Mouse (Mus musculus) embryonic facial prominence, embryonic 11.5 days (tissue): ENCODE data around the gene Mamdc4. TPM values are rescaled to one million over a fixed set of nuclear protein-coding genes. Genes with fewer than 3 reads are reported as not detected.
"Not testable (repeated sequence)": the region's sequence is repeated elsewhere in the genome, so short reads cannot be mapped to it uniquely, and the experiment has no call there.

Experiments used
- ATAC-seq: fragments of 200-750 bp; cut with Nextera tagmentation; replicated peaks from 2 replicates; pipeline ENCODE4 v1.8.0; 2017; ENCODE audit warnings: low read depth; ENCODE audit not compliant: insufficient number of reproducible peaks, low FRiP score, low TSS enrichment
- DNase-seq: peaks from one replicate; pipeline ENCODE4 v3.0.0-alpha.2; 2015; ENCODE audit warnings: low spot score
- H3K27ac ChIP-seq: fragments of 300-500 bp; sonication (generic); replicated peaks from 2 replicates; pipeline ENCODE4 v1.5.1; 2014; ENCODE audit warnings: mild to moderate bottlenecking, low read depth, low read length, control low read depth
- H3K27me3 ChIP-seq: fragments of 300-500 bp; sonication (generic); 2 replicates; pipeline ENCODE4 v1.6.1; 2014; ENCODE audit warnings: mild to moderate bottlenecking, low read length, moderate library complexity, mixed read lengths; ENCODE audit not compliant: control insufficient read depth, insufficient read depth
- H3K36me3 ChIP-seq: fragments of 300-500 bp; sonication (generic); replicated peaks from 2 replicates; pipeline ENCODE4 v1.6.1; 2014; ENCODE audit warnings: low read depth, mild to moderate bottlenecking, low read length, moderate library complexity, mixed read lengths; ENCODE audit not compliant: control insufficient read depth, insufficient read depth
- H3K4me1 ChIP-seq: fragments of 300-500 bp; sonication (generic); 2 replicates; pipeline ENCODE4 v1.6.1; 2014; ENCODE audit warnings: low read length, mixed read lengths; ENCODE audit not compliant: control insufficient read depth, insufficient read depth
- H3K4me2 ChIP-seq: fragments of 300-500 bp; sonication (generic); 2 replicates; pipeline ENCODE4 v1.6.1; 2014; ENCODE audit warnings: low read depth, mild to moderate bottlenecking, control low read depth, low read length, moderate library complexity
- H3K4me3 ChIP-seq: fragments of 300-500 bp; sonication (generic); 2 replicates; pipeline ENCODE4 v1.5.1; 2014; ENCODE audit warnings: low read depth, low read length, control low read depth
- H3K9ac ChIP-seq: fragments of 300-500 bp; sonication (generic); replicated peaks from 2 replicates; pipeline ENCODE4 v1.6.1; 2014; ENCODE audit warnings: mild to moderate bottlenecking, control low read depth, low read length
- H3K9me3 ChIP-seq: fragments of 300-500 bp; sonication (generic); replicated peaks from 2 replicates; pipeline ENCODE4 v1.6.1; 2016; ENCODE audit warnings: mild to moderate bottlenecking, low read length, inconsistent platforms, mixed read lengths; ENCODE audit not compliant: control insufficient read depth
- WGBS: fragments of 180-500 bp; shearing (Covaris S2); extraction: QIAGEN DNeasy Blood & Tissue Kit; methylation state at CpG from one replicate; pipeline ENCODE4 v1.1.7; 2014; 5-methylcytosine and 5-hydroxymethylcytosine counted together
- polyA plus RNA-seq: library from polyadenylated mRNA; unstranded; fragments of >200 nt; fragmentation: Nextera tagmentation; extraction: Ambion mirVana; gene quantifications from 2 replicates; pipeline ENCODE4 v1.2.1, GENCODE M21; 2014

The Mamdc4 gene
- polyA plus RNA-seq, 1 experiment from 2014 or later, result 1.2 TPM

DNA sequence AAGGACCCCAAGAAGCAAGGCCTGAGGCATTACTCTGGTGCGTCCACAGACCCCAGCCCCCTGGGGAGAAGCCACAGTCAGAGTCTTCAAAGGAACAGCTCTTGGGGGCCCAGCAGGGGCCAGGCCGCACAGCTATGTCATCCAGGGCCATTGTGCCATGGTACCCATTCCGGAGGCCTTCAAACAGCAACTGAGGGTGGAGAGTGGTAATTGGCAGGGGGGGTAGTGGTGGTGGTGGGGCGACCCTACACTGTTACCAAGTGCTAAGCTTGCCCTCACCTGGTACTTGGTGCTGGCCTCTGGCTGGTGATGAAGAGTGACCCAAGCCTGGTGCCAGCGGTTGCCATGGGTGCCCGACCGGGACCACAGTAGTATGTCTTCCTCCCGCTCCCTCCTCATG lies 8.9 kb downstream of the Mamdc4 start:
- 0 out of 2 replicates have a peak, but pooled peaks have one; percentile 15 for ATAC-seq
- H3K27me3 ChIP-seq, result no peaks in the 10 kb centered on the region
- H3K27ac ChIP-seq, result no peak overlapping the region
- no peak overlapping the region for H3K4me2 ChIP-seq
- no peak overlapping the region for H3K4me3 ChIP-seq
- no peaks in the 10 kb centered on the region for H3K4me1 ChIP-seq
- no peak overlapping the region for H3K9ac ChIP-seq
- no peak for DNase-seq
- WGBS, result 88% methylated on average over 8 of the region's 8 CpGs
- H3K36me3 ChIP-seq, result peaks cover 5% of the 10 kb centered on the region
- H3K9me3 ChIP-seq, result no peaks in the 10 kb centered on the region

DNA sequence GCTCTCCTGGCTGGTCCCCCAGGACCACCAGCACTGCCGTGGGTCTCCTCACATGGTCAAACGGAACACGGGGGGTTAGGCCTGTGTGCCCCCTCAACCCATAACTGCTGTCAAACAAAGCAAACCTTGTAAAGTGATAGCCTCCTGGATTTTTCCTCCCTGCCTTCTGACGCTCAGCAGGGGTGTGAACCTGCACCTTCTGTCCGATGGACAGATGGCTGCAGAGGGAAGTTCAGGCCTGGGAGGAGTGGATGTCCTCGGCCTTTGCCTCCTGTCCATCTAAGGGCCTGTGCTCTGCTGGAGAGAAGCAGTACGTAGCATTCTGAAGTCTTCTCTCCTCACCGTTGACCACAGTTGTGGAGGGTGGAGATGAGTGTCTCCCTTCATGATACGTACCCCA lies 12.7 kb downstream of the Mamdc4 start:
- H3K4me2 ChIP-seq, result no peak overlapping the region
- ATAC-seq, result no peak
- no peak overlapping the region for H3K9ac ChIP-seq
- H3K27ac ChIP-seq, result no peak overlapping the region
- 84% methylated on average over 9 of the region's 9 CpGs for WGBS
- no peak for DNase-seq
- no peaks in the 10 kb centered on the region for H3K9me3 ChIP-seq
- no peak overlapping the region for H3K4me3 ChIP-seq
- no peaks in the 10 kb centered on the region for H3K4me1 ChIP-seq
- no peaks in the 10 kb centered on the region for H3K27me3 ChIP-seq
- H3K36me3 ChIP-seq, result peaks cover 5% of the 10 kb centered on the region

DNA sequence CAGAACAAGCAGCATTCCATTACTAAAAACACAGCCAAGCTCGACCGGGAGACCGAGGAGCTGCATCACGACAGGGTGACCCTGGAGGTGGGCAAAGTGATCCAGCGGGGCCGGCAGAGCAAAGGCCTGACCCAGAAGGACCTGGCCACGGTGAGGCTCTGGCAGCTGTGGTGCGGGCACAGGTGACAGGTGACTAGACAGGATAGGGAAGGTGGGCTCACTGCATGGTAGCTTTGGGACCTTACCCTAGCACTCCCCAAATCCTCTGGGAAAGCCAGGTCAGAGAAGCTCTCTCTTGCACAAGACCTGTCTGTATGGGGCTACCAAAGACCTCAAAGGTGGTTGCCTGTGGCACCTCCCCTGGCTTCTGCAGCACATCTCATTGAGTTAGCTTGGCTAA lies 14.1 kb downstream of the Mamdc4 start:
- Histone ChIP-seq H3K9ac (no peak overlapping the region), H3K36me3 (peaks cover 5% of the 10 kb centered on the region), H3K4me2 (no peak overlapping the region), H3K4me3 (no peak overlapping the region), H3K27me3 (no peaks in the 10 kb centered on the region), H3K4me1 (no peaks in the 10 kb centered on the region), H3K9me3 (no peaks in the 10 kb centered on the region), H3K27ac (no peak overlapping the region)
- 91% methylated on average over 8 of the region's 8 CpGs for WGBS
- no peak for DNase-seq
- ATAC-seq, result no peak

DNA sequence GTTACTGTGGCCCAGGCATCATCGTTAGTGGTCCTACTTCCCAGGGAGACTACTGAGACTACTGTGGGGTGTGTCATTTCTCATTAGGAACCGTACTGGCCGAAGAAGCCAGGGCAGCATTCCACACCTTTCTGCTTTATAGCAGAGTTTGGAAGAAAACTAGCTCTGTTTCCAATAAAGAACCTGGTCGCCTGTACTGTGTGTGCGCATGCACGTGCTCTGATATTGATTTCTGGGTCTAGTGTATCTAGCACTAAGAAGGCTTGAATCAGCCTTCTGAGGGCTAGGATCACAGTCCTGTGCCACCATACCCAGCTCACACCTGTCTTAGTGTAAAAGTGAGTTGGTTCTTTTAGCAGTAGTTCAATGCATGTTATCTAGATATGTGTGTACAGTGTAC lies 15.9 kb downstream of the Mamdc4 start:
- Histone ChIP-seq H3K9ac (peak overlapping the region; percentile 73), H3K36me3 (peaks cover 5% of the 10 kb centered on the region), H3K27ac (no peak overlapping the region), H3K4me2 (peak overlapping the region; percentile 68), H3K9me3 (no peaks in the 10 kb centered on the region), H3K27me3 (no peaks in the 10 kb centered on the region), H3K4me3 (peak overlapping the region; percentile 96), H3K4me1 (no peaks in the 10 kb centered on the region)
- ATAC-seq (no peak), DNase-seq (no peak)
- WGBS, result 74% methylated on average over 6 of the region's 6 CpGs

DNA sequence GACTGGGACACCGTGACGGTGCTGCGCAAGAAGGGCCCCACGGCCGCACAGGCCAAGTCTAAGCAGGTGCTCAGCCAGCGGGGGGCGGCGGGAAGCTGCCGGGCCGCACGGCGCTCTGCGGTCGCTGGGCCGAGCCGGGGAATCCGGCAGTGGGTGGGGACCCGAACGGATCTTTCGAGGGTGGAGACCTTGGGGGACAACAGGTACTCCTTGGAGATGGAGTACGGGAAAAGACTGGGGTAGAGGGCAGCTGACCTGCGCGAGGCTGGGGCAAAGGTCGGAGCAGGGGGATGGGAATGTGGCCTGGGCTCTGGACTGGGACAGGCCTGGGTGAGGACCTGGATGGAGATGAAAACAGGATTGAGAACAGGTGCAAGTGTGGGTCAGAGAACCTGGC lies 16.7 kb downstream of the Mamdc4 start:
- Histone ChIP-seq H3K27ac (0 out of 2 replicates have a peak overlapping the region, but pooled peaks have one; percentile 52), H3K36me3 (peaks cover 5% of the 10 kb centered on the region), H3K4me3 (peak overlapping the region; percentile 96), H3K9ac (peak overlapping the region; percentile 73), H3K9me3 (no peaks in the 10 kb centered on the region), H3K4me1 (no peaks in the 10 kb centered on the region), H3K27me3 (no peaks in the 10 kb centered on the region), H3K4me2 (peak overlapping the region; percentile 68)
- WGBS, result 0% methylated on average over 24 of the region's 24 CpGs
- DNase-seq (no peak), ATAC-seq (0 out of 2 replicates have a peak, but pooled peaks have one; percentile 21)

DNA sequence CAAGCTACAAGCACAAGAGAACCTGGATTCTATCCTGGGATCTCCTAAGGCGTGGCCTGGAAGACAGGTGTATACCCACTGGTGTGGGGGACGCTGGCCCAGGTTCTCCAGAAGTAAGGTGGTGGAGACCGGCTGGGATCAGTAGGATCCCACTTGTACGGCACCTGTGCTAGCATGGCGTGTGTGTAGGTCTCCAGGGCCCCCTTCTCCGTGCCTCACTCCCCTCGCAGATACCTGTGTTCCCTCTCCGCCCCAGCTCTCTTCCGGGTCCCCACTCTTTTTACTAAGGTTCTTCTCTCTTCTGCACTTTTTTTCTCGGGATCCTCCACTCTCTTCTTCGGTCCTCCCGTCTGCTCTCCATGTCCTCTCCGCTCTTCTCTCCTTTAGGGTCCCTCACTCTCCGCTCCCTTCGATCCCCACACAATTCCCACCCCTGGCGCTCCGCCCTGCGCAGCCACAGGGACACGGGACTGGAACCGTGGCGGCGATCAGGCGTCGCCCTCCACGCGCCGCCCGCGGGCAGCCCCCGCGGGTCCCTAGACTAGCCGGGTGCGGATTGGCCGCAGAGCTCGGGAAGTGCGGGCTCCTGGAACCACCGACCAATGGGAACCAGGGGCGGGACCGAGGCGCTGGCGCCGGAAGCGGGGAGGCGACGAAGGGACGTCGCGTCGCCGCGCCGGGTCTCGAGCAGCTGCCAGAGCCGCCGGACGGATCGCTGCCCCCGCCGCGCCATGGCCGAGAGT lies 17.3 kb downstream of the Mamdc4 start, which contains the start of gene Edf1:
Edf1 (plus strand) TSS at position 627 of the 743 bp plus-strand sequence.
- Histone ChIP-seq H3K4me1 (no peaks in the 10 kb centered on the region), H3K9ac (peak within 1 kb of the TSS; percentile 73), H3K4me3 (peak within 1 kb of the TSS; percentile 96), H3K9me3 (no peaks in the 10 kb centered on the region), H3K36me3 (peaks cover 5% of the 10 kb centered on the region), H3K27ac (0 out of 2 replicates have a peak within 1 kb of the TSS, but pooled peaks have one; percentile 52), H3K27me3 (no peaks in the 10 kb centered on the region), H3K4me2 (peak within 1 kb of the TSS; percentile 68)
- DNase-seq, result peak; percentile 95
- under 1% methylated on average over 60 of the region's 61 CpGs for WGBS
- peak; percentile 97 for ATAC-seq

DNA sequence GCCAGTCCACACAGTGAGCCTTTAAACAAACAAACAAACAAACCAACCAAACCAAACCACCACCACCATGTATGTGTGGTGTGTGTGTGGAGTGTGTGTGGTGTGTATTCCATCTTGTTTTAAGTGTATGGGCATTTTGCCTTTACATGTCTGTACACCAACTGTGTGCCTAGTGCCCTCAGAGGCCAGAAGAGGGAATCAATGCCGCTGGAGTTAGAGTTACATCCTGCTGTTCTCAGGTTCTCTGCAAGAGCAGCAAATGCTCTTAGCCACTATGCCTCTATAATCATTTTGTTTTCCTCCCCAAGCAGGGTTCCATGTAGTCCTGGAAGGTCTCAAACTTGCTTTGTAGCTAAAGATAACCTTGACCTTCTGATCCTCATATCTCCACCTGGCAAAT lies 18.3 kb downstream of the Mamdc4 start:
- no peak overlapping the region for H3K4me2 ChIP-seq

DNA sequence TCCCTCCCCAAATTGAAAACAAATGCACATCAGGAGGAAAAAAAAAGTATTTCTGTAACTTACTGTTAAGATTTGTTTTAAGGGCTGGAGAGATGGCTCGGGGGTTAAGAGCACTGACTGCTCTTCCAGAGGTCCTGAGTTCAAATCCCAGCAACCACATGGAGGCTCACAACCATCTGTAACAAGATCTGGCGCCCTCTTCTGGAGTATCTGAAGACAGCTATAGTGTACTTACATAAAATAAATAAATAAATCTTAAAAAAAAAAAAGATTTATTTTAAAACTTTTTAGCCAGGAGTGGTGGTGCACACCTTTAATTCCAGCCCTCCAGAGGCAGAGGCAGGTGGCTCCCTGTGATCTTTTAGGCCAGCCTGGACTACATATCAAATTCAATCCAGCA lies 19.2 kb downstream of the Mamdc4 start:
- not testable (repeated sequence) for H3K27ac ChIP-seq, DNase-seq, ATAC-seq, H3K4me1 ChIP-seq, H3K27me3 ChIP-seq, H3K9me3 ChIP-seq, H3K4me3 ChIP-seq, H3K36me3 ChIP-seq, H3K4me2 ChIP-seq, H3K9ac ChIP-seq
- WGBS, result 33% methylated on average over 2 of the region's 2 CpGs

More for the DNA sequence above, 18.3 kb downstream of the Mamdc4 start:
- WGBS, result 67% methylated on average over 1 of the region's 1 CpGs
- Histone ChIP-seq H3K4me3 (no peak overlapping the region), H3K9me3 (no peaks in the 10 kb centered on the region), H3K27ac (no peak overlapping the region), H3K9ac (no peak overlapping the region), H3K4me1 (no peaks in the 10 kb centered on the region), H3K36me3 (no peaks in the 10 kb centered on the region; the same call in 1 of the 2 replicates), H3K27me3 (no peaks in the 10 kb centered on the region)
- ATAC-seq, result no peak
- DNase-seq, result no peak
